Comparison of ENCODE assay signal across 13 mouse cellular contexts in genomic region chr2:14130641-14131339, GRCm38 (mm10). TPM values are rescaled to one million over a fixed set of nuclear protein-coding genes. Genes with fewer than 3 reads are reported as not detected.
DNase-seq lines count a peak whose midpoint lies in the region; ATAC-seq and TF ChIP-seq lines count a peak whose summit lies in the region.
"Had no signal": no experiment of that assay in that cellular context is flagged by ENCODE, and none has a peak within 500 bp of the region (broad histone marks: within the 10 kb centered on the region; RNA-seq: fewer than 3 reads in every experiment).

No protein-coding gene starts in this region.

- no peak overlapping the region for H3K9ac ChIP-seq in hindbrain, embryonic 12.5 days
- H3K9ac ChIP-seq in hindbrain, postnatal 0 days (replicated peaks; ENCODE audit: low read length) = no peak overlapping the region

- no peak overlapping the region for H3K4me2 ChIP-seq in hindbrain, embryonic 12.5 days (replicated peaks)
- H3K4me2 ChIP-seq in hindbrain, postnatal 0 days (ENCODE audit: low read depth, low read length) = no peak overlapping the region

- H3K36me3 ChIP-seq in hindbrain, embryonic 12.5 days = peaks cover 26% of the 10 kb centered on the region
- H3K36me3 ChIP-seq in hindbrain, postnatal 0 days (ENCODE audit: insufficient read depth, low read length) = peaks cover 11% of the 10 kb centered on the region

- no peaks in the 10 kb centered on the region for H3K4me1 ChIP-seq in hindbrain, embryonic 12.5 days
- H3K4me1 ChIP-seq in hindbrain, postnatal 0 days (ENCODE audit: insufficient read depth, low read length) = no peaks in the 10 kb centered on the region

- no peak overlapping the region for H3K4me3 ChIP-seq in hindbrain, embryonic 12.5 days
- H3K4me3 ChIP-seq in hindbrain, postnatal 0 days (ENCODE audit: low read length) = no peak overlapping the region
- H3K4me3 ChIP-seq: midbrain, embryonic 10.5 days had no signal

- H3K27ac ChIP-seq in hindbrain, embryonic 12.5 days = no peak overlapping the region
- H3K27ac ChIP-seq in hindbrain, postnatal 0 days = no peak overlapping the region
- H3K27ac ChIP-seq: midbrain, embryonic 10.5 days had no signal

- TF ChIP-seq CTCF in hindbrain, postnatal 0 days (IDR thresholded peaks at IDR 0.05; ENCODE audit: low read depth) = no peak

- H3K9me3 ChIP-seq in hindbrain, embryonic 12.5 days (replicated peaks) = no peaks in the 10 kb centered on the region
- H3K9me3 ChIP-seq in hindbrain, postnatal 0 days (ENCODE audit: low read length) = no peaks in the 10 kb centered on the region
- H3K9me3 ChIP-seq: midbrain, embryonic 10.5 days had no signal

- peak; percentile 7 to 16 for DNase-seq in B cell, adult 2 months
- DNase-seq in CD4-positive, CD25-positive, alpha-beta regulatory T cell, adult 2 months (ENCODE audit: low read depth, low spot score) = peak; percentile 57
- DNase-seq in left cerebral cortex, adult 11 months (ENCODE audit: low spot score) = no peak
- DNase-seq in hindbrain, postnatal 0 days (ENCODE audit: low spot score) = no peak
- DNase-seq: cerebellum, postnatal 25 days; heart, adult 18-20 months; kidney, adult 18-20 months had no signal

- no peaks in the 10 kb centered on the region for H3K27me3 ChIP-seq in hindbrain, embryonic 12.5 days
- H3K27me3 ChIP-seq in hindbrain, postnatal 0 days (ENCODE audit: insufficient read depth, low read length) = no peaks in the 10 kb centered on the region

- peak; percentile 89 for ATAC-seq in inflammation-experienced regulatory T-cells, adult 6 months
- peak; percentile 79 for ATAC-seq in megakaryocyte-erythroid progenitor cell, adult 5-6 weeks (replicated peaks; ENCODE audit: low FRiP score, low TSS enrichment, poor library complexity, severe bottlenecking)
- no peak for ATAC-seq in hindbrain, embryonic 12.5 days (ENCODE audit: low FRiP score)
- no peak for ATAC-seq in hindbrain, postnatal 0 days

- 94% methylated on average over 12 of the region's 12 CpGs for WGBS in hindbrain, embryonic 12.5 days
- WGBS in hindbrain, postnatal 0 days = 93% methylated on average over 12 of the region's 12 CpGs

RNA-seq across cellular contexts. Expression of gene Tmem236, which starts 43.5 kb away (rescaled TPM):
- not detected for polyA plus RNA-seq in inflammation-experienced regulatory T-cells, adult 6 months (2017; shearing (Covaris generic))
- not detected in 2 replicates for total RNA-seq in megakaryocyte-erythroid progenitor cell, adult 5-6 weeks (2014; fragmentation: Nextera tagmentation)
- total RNA-seq in megakaryocyte-erythroid progenitor cell, adult 5-6 weeks (2017) = not detected in 2 replicates
- polyA plus RNA-seq in hindbrain, embryonic 12.5 days (2016; fragmentation: Nextera tagmentation; extraction: Ambion mirVana) = 0.10 TPM in 1 of 2 replicates, not detected in the other
- 0.10 and 0.29 TPM in 2 replicates for total RNA-seq in hindbrain, postnatal 0 days (2014; rRNA removed)
- 0.23 and 0.25 TPM in 2 replicates for polyA plus RNA-seq in hindbrain, postnatal 0 days (2015; fragmentation: Nextera tagmentation; extraction: Ambion mirVana)
- total RNA-seq: heart, adult 18-20 months; left cerebral cortex, postnatal 14 days; neutrophil, adult 5-6 weeks had no signal

RNA-seq across cellular contexts. Expression of gene Stam, which starts 56.9 kb away (rescaled TPM):
- polyA plus RNA-seq in inflammation-experienced regulatory T-cells, adult 6 months (2017; shearing (Covaris generic)) = 10 to 100 TPM; 14.1 to 25.7 (median 16.8) TPM
- 36.3 and 40.5 TPM in 2 replicates for total RNA-seq in megakaryocyte-erythroid progenitor cell, adult 5-6 weeks (2014; fragmentation: Nextera tagmentation)
- total RNA-seq in megakaryocyte-erythroid progenitor cell, adult 5-6 weeks (2017) = 33.3 and 43.9 TPM in 2 replicates
- 93.9 and 95.8 TPM in 2 replicates for polyA plus RNA-seq in hindbrain, embryonic 12.5 days (2016; fragmentation: Nextera tagmentation; extraction: Ambion mirVana)
- total RNA-seq in hindbrain, postnatal 0 days (2014; rRNA removed) = 75.8 and 85.6 TPM in 2 replicates
- 90.0 and 95.9 TPM in 2 replicates for polyA plus RNA-seq in hindbrain, postnatal 0 days (2015; fragmentation: Nextera tagmentation; extraction: Ambion mirVana)

Comparison
In these comparisons a context has a peak if more than half of its experiments do, and no peak if none do; other contexts are left out.
1. DNase-seq: peak in B cell, adult 2 months (2 of 2) and CD4-positive, CD25-positive, alpha-beta regulatory T cell, adult 2 months (single experiment); none in left cerebral cortex, adult 11 months (single experiment) and hindbrain, postnatal 0 days (single experiment).
2. ATAC-seq: peak in inflammation-experienced regulatory T-cells, adult 6 months (single experiment) and megakaryocyte-erythroid progenitor cell, adult 5-6 weeks (single experiment); none in hindbrain, embryonic 12.5 days (single experiment) and hindbrain, postnatal 0 days (single experiment).